Mouse (Mus musculus): ENCODE data around the gene Abcc6.

GRCm38 (mm10) chr7:46035468-46035867 lies 5.4 kb upstream of the Abcc6 start:
- TF ChIP-seq CTCF (IDR thresholded peaks at IDR 0.05; ENCODE audit: low read depth) (no peak), EP300 (IDR thresholded peaks at IDR 0.05; ENCODE audit: low read depth) (no peak; the same call in 1 of the 2 replicates)
